Mouse (Mus musculus): Measurements from ENCODE around the gene H2-K1. TPM values are rescaled to one million over a fixed set of nuclear protein-coding genes. Genes with fewer than 3 reads are reported as not detected.
"Not testable (repeated sequence)": the region's sequence is repeated elsewhere in the genome, so short reads cannot be mapped to it uniquely, and the experiment has no call there.

Gene H2-K1
- total RNA-seq, 2 experiments from 2014 or later = 459 to 574 TPM

DNA sequence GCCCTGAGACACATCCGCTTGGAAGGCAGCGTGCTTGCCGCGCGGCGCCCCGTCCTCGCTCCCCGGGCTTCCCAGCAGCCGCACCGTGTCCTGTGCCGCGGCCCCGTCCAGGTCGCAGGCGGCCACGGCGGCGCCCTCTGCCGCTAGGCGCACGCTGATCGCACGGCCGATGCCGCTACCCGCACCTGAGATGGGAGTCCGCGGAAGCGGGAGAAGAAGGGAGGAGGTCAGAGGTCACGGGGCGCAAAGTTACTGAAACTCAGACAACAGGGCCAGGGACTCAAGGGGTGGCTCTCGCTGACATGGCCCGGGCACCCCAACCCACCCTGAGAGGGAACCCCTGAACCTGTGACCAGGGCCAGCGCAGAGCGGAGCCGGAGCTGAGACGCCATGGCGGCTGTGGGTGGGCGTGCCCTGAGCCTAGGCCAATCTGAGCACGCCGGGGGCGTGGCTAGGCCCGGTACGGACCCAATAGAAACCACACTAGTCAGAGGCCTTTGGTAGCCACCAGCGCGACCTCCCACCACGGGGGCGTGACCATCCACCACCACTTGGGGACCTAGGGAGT is 27.6 kb upstream of the H2-K1 start, which contains the start of gene H2-Ke6:
Gene H2-Ke6 (minus strand): TSS at position 405 of the 568 bp plus-strand sequence.
- DNase-seq = peak; percentile 96 to 97

DNA sequence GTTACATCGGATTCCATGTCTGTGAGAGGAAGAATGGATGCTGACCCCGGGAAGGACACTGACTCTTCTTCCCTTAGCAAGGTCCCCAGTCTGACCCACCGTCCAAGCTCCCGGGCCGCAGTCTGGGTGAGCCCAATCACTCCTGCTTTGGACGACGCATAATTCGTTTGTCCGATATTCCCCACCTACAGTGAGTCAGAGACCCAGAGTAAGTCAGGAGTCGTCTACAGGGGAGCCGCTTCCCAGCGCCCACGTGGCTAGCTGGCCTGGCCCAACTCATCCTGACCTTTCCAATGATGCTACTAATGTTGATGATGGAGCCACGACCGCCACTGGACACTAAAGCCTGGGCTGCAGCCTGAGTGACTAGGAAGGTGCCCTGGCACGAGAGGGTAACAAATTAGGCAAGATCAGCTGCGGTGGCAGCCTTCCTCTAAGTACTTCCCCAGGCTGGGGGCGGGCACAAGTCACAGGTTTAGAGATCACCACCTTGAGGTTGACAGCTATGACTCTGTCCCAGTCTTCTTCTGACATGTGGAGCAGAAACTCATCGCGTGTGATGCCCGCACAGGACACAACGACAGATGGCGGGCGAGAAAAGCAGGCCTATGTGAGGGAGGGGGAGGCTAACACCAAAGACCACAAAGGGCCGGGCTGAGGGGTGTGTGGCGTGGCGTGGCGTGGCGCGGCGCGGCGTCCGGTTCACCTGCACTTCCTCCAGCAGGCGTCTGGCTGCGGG is 26.9 kb upstream of the H2-K1 start:
- DNase-seq = peak; percentile 61 to 66

DNA sequence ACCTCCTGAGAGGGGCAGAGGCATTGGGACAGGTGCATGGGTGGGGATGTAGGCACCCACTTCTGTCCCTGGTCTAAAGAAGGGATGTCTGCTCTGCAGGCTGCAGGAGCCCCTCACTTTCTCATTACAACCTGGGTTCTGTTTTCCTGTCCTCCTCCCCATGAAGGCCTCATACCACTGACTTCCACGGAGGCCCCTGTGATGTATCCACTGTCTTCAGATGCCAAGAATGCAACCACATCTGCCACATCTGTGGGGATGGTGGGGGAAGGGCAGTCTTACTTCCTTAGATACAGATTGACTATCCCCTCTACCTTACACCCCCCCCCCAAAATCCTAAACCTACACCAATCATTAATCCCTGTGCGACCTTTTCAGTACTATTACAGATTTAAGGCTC is 26.1 kb upstream of the H2-K1 start:
- no peak for DNase-seq

DNA sequence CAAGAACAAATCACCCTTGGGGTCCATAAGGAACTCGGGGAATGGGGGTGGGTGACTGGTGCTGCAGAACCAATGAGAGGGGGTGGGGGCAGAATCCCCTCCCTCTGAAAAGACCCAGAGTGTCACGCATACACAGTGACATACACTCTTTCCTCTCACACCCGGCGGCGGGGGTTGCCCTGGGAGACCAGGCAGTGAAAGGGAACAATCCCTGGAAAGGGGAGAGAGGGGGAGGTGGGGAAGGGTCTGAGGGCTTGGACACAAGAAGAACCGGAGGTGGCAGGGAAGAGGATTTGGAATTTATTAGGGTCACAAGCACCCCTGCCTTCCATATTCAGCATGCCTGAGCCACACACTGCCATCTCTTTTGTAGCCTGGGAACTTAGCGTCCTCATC is 25.6 kb upstream of the H2-K1 start:
- no peak for DNase-seq

DNA sequence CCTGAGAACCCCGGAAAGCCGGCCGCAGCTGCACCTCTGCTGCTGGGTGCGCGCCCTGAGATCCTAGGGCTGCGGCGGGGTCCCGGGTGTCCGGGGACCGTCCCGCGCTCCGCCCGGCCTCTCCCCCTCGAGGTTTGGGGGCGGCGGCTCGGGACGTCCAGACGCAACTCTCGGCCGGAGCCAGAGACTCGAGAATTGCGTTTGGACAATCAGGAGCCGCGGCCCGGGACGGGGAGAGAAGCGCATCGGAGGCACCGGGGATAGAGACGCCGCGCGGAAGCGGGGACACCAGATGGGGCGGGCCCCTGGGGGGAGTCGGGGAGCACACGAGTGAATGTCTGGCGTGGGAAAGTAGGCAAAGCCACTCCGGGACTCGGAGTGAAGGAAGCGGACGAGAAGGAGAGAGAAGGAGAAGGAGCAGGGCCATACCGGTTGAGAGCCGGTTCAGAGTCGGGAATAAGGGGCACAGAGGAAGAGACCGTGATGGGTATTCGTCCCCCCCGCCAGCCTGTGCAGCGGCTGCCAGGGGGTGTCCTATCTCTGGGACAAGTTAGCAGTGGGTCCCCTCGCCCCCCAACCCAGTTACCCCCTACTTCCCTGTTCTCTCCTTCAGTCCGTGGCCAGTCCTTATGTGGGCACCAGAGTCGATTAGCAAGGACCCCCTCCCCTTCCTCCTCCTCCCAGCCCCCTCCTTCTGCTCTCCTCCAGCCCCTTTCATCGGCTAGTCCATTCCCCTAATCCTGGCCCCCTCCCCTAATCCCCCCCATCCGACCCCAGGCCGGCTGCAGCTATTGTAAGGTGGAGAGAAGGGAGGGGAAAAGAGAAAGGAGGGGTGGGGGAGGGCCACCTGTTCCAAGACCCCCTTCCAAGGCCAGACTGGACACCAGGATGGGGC is 25.0 kb upstream of the H2-K1 start:
- DNase-seq = peak; percentile 57 to 71

DNA sequence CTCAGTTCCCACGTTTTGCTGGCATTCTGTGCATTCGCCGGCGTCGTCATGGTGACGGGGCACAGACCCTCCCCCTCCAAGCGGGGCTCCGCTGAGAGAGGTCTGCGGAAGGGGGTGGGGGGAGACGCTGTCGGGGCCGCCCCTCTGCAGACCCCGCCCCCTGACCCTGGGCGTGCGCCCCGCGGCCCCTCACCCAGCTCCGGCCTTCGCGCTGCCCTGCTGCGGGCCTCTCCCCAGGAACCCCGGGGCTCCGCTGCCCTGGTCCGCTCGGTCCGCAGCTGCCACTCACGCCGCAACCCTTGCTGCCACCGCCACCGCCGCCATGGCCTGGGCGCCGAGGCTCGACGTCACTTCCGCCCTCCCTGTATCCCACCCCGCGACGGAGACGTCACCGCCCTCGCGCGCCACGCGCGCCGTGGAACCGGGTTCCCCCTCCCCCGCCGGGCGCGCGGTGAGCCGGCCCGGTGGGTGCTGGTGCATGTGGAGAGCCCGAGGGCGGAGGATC is 24.2 kb upstream of the H2-K1 start, which contains the start of gene Ring1:
Gene Ring1 (minus strand): TSS at position 364 of the 505 bp plus-strand sequence.
- DNase-seq = peak; percentile 89 to 93

DNA sequence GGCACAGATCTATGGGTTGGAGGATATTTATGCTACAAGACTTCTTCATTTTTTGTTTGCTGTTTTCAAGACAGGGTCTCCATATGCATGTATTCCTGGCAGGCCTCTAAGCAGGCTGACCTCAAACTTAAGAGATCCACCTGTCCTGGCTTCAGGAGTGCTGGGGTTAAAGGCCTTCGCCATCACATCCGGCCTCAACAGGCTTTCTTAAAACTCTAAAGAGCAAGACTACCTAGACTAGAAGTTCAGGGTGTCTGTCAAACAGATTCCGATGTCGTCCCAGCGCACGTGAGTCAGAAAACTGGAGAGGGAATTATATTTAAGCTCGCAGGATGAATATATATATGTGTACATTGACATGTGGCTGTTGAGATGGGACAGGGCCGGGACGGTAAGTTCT is 23.5 kb upstream of the H2-K1 start:
- DNase-seq = no peak

DNA sequence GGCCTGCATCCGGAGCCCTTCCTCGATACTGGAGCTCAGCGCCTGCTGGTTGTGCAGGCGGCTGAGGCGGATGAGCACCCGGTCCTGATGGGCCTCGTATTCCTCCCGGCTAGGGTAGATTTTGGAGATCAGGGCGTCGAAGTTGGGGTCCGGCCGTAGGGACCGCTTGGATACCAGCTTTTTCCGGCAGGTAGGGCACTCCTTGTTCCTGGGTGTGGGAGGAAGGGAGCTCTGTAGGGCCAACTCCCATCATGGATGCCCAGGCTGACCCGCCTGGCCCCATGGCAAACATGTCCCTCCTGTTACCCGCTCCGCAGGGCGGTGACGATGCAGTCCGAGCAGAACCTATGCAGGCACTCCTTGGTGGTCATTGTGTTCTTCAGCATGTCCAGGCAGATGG is 22.8 kb upstream of the H2-K1 start:
- no peak for DNase-seq

DNA sequence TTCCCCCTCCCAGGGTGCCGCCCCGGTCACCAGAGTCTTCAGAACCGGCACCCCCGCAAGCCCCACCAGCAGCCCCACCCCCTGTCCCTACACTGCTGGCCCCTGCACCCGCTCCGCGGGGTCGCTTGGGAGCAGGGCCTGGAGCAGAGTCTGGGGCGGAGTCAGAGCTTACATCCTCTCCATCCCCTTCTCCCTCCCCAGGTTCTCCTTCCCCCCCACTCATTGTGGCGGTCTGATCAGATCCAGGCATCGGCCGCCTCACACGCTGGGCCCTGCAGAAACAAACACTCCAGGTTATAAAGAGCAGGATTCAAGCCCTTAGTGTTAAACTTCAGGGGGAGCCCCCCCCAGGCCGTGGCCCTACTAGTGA is 22.3 kb upstream of the H2-K1 start:
- no peak for DNase-seq

DNA sequence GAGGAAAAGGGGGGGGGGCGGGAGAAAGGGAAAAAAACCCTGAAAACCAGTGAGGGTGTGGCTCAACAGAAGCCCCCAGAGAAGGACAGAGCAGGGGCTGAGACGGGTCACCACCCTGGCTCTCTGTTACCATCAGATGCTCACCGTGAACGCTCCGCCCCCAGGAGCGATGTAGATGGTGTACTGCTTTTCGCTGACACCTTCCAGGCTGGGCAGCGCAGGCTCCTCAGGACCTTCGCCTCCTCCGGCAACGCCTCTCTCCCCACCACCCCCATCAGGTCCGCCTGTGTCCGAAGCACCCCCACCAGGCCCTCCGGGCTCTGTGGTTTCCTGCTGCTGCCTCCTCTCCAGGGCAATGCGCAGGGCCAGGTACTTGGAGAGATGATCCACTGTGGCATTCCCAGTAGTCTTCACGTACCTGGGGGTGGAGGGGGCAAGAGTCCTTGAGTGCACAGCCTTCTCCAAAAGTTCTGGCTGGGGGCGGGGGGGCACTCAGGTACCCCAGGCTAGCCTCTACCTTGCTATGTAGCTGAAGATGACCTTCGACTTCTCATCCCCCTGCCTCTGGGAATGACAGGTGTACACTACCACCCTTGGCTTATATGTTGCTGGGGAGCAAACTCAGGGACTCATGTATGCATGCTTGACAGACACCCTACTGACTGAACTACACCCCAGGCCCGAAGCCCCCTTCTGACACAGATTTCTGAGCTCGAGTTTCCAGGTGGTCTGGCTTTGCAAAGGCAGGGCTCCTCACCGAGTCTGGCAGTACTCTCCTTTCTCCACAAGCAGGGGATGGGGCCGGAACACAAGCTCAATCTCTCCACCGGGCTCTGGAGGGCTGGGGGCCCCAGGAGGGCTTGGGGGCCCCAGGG is 21.6 kb upstream of the H2-K1 start:
- peak in 1 of 2 experiments; percentile 14 for DNase-seq

DNA sequence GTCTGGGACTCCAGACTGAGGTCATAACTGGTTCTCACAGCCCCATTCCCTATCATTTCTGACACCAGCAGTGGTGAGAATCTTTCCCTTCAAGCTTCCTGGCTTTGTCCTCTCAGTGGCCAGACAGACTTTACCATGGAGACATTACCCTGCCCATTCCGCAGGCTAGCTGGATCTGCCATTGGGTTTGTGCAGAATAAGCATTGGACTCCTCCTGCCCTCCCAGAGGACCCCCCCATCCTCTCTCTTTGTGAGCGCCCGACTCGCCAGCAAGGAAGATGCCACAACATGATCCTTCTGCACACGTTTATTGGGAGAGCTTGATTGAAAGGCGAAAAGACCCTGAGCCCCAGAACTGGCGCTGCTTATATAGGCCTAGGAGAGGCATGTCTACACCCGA is 13.3 kb upstream of the H2-K1 start:
- no peak for DNase-seq

DNA sequence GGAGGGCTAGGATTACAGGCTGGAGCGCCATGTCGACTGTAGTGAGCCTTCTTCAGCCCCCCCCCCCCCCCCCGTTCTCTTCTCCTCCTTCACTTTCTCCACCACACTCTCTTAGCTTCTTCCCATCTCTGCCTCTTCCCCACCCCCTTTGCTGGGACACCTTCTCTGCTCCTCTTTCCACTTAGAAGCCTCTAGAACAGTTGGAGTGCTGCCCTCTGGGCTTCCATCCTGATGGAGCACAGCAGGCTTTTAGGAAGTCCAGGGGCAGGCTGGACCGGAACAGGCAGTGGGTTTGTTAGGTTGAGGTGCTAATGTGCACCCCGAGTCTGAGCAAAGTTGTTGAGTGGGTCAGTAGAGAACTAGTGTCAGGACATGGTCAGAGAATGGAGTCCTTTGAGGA is 10.0 kb upstream of the H2-K1 start:
- DNase-seq = no peak

DNA sequence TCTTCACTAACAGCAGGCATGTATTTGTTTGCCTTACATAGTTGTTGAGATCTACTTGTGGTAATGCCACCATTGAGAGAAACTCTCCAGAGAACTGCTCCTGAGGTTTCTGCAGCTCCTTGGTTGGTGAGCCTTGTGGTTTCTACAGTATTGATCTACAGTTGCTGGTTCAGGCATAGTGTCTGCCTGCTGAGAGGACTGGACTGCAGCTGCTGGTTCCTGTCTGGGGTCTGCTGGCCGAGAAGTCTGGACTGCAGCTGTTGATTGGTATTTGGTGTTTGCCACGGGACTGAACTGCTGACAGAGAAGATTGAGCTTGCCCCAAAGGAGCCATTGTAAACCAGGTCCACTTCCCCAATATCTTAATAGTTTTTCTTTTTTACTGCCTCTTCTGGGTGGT is 6.4 kb upstream of the H2-K1 start:
- no peak for DNase-seq

DNA sequence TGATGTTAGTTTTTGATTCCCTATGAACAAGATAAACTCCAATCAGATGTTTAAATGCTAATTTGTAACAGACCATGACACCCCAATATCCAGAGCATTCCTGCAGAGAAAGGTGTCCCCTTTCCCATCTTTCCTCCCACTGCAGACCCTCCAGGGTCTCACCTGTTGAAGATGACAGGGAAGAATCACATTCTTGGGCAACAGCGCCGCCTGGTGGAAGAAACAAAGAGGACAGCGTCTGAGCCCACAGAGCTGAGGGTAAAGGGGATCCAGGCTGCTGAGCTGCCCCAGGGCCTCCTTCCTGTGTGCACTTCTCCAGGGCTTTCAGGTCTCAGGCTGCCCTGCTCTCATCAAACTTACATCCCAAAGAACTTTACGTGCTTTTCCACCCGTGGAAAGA is 3.3 kb upstream of the H2-K1 start:
- DNase-seq = peak; percentile 33 to 49

DNA sequence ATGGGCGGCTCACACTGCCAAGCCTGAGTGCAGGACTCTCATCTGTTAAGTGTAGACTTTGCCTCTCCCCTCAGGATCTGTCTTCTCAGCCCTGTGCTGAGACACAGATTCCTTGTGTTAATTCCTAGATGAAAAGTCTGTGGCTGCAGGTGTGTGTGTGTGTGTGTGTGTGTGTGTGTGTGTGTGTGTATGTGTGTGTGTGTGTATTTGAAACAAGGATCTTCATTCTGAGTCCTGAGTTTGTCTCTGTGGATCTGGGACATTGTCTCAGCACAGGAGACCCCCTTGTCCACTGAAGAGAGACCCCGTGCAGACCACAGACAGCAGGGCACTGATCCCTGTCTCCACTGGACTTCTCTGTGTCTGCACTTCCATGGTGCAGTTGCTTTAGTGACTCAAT is 649 bp upstream of the H2-K1 start:
- DNase-seq = not testable (repeated sequence)

DNA sequence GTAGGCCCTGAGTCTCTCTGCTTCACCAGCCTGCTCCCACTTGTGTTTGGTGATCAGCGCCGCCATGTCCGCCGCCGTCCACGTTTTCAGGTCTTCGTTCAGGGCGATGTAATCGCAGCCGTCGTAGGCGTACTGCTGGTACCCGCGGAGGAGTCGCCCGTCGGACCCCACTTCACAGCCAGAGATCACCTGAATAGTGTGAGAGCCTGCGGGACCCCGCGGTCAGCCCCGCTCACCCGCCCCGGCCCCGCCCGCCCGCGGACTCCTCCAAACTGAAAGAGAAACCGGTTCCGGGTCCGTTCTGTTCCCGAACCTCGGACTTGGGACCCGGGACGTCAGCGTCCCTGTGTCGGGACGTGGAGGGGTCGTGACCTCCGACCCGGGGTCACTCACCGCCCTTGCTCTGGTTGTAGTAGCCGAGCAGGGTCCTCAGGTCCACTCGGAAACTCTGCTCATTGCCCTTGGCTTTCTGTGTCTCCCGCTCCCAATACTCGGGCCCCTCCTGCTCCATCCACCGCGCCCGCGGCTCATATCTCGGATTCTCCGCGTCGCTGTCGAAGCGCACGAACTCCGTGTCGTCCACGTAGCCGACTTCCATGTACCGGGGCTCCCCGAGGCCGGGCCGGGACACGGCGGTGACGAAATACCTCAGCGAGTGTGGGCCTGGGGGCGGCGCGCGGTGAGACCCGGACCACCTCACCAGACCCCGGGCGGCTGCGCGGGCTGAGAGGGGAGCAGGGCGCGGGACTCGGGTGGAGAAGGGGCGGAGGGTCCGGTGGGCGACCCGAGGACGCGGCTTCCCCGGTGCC is 602 bp downstream of the H2-K1 start:
- DNase-seq = peak; percentile 40 to 61

DNA sequence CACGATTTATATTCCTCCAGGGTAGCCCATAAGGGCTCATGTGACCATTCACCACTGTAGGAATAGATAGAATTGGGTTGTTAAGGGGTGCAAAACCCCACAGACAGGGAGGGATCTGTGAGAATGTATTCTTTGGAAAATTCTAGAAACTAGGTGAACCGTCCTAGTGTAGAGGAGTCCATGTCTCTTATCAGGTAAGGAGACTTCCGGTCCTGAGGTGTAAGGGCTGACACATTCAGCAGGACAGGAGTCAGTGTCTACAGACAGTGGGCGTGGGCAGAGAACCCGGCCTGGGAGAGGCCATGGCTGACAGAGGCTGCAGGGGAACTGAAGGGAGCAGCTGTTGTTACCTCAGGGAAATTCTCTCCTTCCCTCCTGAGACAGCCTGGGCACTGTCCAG is 1.4 kb downstream of the H2-K1 start:
- DNase-seq = not testable (repeated sequence)

DNA sequence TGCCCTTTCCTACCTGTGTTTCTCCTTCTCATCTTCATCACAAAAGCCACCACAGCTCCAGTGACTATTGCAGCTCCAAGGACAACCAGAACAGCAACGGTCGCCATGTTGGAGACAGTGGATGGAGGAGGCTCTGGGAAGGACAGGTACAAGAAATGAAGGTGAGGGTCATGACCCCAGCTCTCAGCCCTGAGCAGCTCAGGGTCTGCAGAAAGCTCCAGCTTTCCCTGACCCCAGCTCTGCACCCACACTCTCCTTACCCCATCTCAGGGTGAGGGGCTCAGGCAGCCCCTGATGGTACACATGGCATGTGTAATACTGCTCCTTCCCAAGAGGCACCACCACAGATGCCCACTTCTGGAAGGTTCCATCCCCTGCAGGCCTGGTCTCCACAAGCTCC is 3.1 kb downstream of the H2-K1 start:
- not testable (repeated sequence) for DNase-seq

DNA sequence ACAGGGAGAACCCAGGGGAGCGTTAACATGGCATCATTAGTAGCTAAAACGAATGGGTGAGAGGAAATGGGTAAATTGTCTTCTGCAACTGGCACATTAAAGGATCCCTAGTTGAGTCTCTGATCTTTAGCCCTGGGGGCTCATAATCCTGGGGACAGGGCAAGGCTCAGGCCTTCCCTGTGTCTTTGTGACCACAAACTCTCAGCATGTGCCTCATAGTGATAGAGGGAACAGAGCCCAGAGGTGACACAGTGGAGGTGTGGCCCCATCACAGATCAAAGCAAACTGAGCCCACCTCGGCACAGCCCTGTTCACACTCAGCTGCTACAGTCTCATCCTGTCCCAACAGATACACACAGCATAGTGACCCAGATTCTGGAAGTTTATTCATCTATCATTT is 4.5 kb downstream of the H2-K1 start:
- DNase-seq = no peak

DNA sequence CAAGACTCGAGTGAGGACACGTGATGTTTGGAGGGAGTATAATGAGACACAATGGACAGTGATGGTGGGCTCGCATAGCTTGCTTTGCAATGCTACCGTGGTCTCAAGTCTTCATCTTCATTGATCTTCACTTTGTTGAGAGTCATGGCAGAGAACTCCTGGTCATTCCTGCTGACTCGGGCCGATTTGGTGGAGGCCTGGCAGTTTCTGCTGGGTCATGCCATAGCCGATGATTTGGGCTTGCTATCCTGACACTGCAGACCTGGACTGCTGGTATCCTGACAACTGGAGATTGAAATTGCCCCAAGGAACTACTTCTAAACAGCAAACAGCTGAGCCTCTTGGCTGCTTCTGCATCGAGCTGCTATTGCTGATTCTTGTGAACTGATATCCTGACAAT is 5.2 kb downstream of the H2-K1 start:
- no peak for DNase-seq

Data from adrenal gland, postnatal 36 days (tissue).